12 mouse cellular contexts compared by ENCODE assay signal in the genomic region with DNA sequence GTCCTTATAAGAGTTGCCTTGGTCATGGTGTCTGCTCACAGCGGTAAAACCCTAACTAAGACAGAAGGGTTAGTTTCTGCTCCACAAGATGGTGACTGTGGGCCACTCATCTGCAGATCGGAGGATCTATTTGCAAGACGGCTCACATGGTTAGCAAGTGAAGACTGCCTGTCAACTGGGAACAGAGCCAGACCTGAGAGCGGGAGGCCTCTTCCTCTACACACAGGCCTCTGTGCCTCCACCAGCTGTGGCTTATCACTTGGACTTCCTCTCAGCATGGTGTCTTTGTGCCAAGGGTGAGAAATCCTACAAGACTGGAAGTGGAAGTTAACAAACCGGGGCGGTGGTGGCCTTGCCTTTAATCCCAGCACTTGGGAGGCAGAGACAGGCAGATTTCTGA.
DNase-seq lines count a peak whose midpoint lies in the region; ATAC-seq and TF ChIP-seq lines count a peak whose summit lies in the region.
"Had no signal": no experiment of that assay in that cellular context is flagged by ENCODE, and none has a peak within 500 bp of the region (broad histone marks: within the 10 kb centered on the region; RNA-seq: fewer than 3 reads in every experiment).

No protein-coding gene starts in this region.

- no peaks in the 10 kb centered on the region for H3K36me3 ChIP-seq in liver, embryonic 15.5 days (replicated peaks)
- H3K36me3 ChIP-seq: neural tube, embryonic 12.5 days had no signal

- TF ChIP-seq CTCF in left cerebral cortex, adult 2 months (IDR thresholded peaks at IDR 0.05): no peak

- H3K4me1 ChIP-seq in liver, embryonic 15.5 days (replicated peaks): peaks cover 7% of the 10 kb centered on the region; the same call in 1 of the 2 replicates

- H3K27me3 ChIP-seq in liver, embryonic 15.5 days: peaks cover 6% of the 10 kb centered on the region; the same call in 1 of the 2 replicates
- H3K27me3 ChIP-seq: forebrain, embryonic 13.5 days; neural tube, embryonic 12.5 days had no signal

- H3K4me2 ChIP-seq in liver, embryonic 15.5 days: no peak overlapping the region
- H3K4me2 ChIP-seq: forebrain, embryonic 13.5 days; hindbrain, embryonic 14.5 days; neural tube, embryonic 12.5 days had no signal

- H3K9ac ChIP-seq in liver, embryonic 15.5 days: no peak overlapping the region
- H3K9ac ChIP-seq: forebrain, embryonic 13.5 days; hindbrain, embryonic 14.5 days; neural tube, embryonic 12.5 days had no signal

- intact Hi-C loops in left cerebral cortex, adult 2 months (cut with DNase I): no loop called here

- 16% methylated on average over 6 of the region's 6 CpGs for WGBS in liver, embryonic 15.5 days (ENCODE audit: insufficient replicate concordance)

- H3K27ac ChIP-seq in liver, embryonic 15.5 days (replicated peaks): no peak overlapping the region
- no peak overlapping the region for H3K27ac ChIP-seq in left cerebral cortex, adult 2 months
- H3K27ac ChIP-seq: forebrain, embryonic 13.5 days; hindbrain, embryonic 14.5 days; neural tube, embryonic 12.5 days had no signal

- no peak overlapping the region for H3K4me3 ChIP-seq in liver, embryonic 15.5 days (replicated peaks)
- H3K4me3 ChIP-seq in left cerebral cortex, adult 2 months: no peak overlapping the region
- H3K4me3 ChIP-seq: forebrain, embryonic 13.5 days; neural tube, embryonic 12.5 days had no signal

- peak; percentile 49 for DNase-seq in kidney, adult 11 months
- no peak for DNase-seq in kidney, adult 9 months
- peak; percentile 53 for DNase-seq in R1 (ENCODE audit: low read depth, low spot score)
- peak; percentile 67 for DNase-seq in naive thymus-derived CD4-positive, alpha-beta T cell, adult 2 months (ENCODE audit: low read depth)
- no peak for DNase-seq in frontal cortex, adult 2 months (ENCODE audit: extremely low spot score in 1 of 2, low spot score in 1 of 2)
- DNase-seq in c-Kit-positive CD71-positive TER-119-positive erythroid progenitor cells, embryonic 14.5 days (ENCODE audit: low spot score): no peak
- no peak for DNase-seq in left cerebral cortex, adult 2 months (ENCODE audit: extremely low spot score in 1 of 2, low spot score in 2 of 2)
- DNase-seq: left cerebral cortex, postnatal 4 days had no signal

- peak; percentile 50; the same call in 1 of the 2 replicates for ATAC-seq in liver, embryonic 15.5 days (ENCODE audit: insufficient read depth)
- ATAC-seq: forebrain, embryonic 13.5 days had no signal

- no peaks in the 10 kb centered on the region for H3K9me3 ChIP-seq in liver, embryonic 15.5 days (replicated peaks)
- H3K9me3 ChIP-seq: forebrain, embryonic 13.5 days; neural tube, embryonic 12.5 days had no signal

Comparison
In these comparisons a context has a peak if more than half of its experiments do, and no peak if none do; other contexts are left out.
1. DNase-seq: peak in kidney, adult 11 months (single experiment), R1 (single experiment) and naive thymus-derived CD4-positive, alpha-beta T cell, adult 2 months (single experiment); none in kidney, adult 9 months (single experiment), frontal cortex, adult 2 months (0 of 2), c-Kit-positive CD71-positive TER-119-positive erythroid progenitor cells, embryonic 14.5 days (single experiment) and left cerebral cortex, adult 2 months (0 of 2).